Mouse (Mus musculus) ES-E14 (cell line): ENCODE measurements at regions not wholly inside any gene's neighbourhood (a gene's known extent, or its start where the extent isn't known, plus 50 kb on each side); places are given as distances from the start of the nearest gene placed in this dataset.

Experiments used
- DNase-seq: peaks from one replicate; pipeline ENCODE4 v3.0.0-alpha.2; 2013; ENCODE audit warnings: low read depth, low spot score
- H3K27ac ChIP-seq: 2 replicates; pipeline ENCODE4 v1.5.1; 2012; ENCODE audit warnings: low read depth, mild to moderate bottlenecking, low read length, moderate library complexity, mixed read lengths; ENCODE audit not compliant: poor library complexity, insufficient read depth, severe bottlenecking
- H3K36me3 ChIP-seq: 2 replicates; pipeline ENCODE4 v1.6.1; 2012; ENCODE audit warnings: mild to moderate bottlenecking, low read length, moderate library complexity, mixed read lengths; ENCODE audit not compliant: control insufficient read depth, poor library complexity, insufficient read depth, severe bottlenecking
- H3K4me1 ChIP-seq, 2 experiments: fragments of 150-350 bp in 1 of 2; sonication (generic) in 1 of 2; 2 replicates each; pipeline ENCODE4 v1.6.1; 2012; ENCODE audit warnings: low read length in 2 of 2, mild to moderate bottlenecking in 1 of 2, mixed read lengths in 1 of 2; ENCODE audit not compliant: control insufficient read depth in 2 of 2, insufficient read depth in 2 of 2, poor library complexity in 1 of 2
- H3K4me3 ChIP-seq, 2 experiments: fragments of 150-350 bp in 1 of 2; sonication (generic) in 1 of 2; 2 replicates each; pipeline ENCODE4 v1.5.1; 2012; ENCODE audit warnings: low read length in 2 of 2, low read depth in 1 of 2, mild to moderate bottlenecking in 1 of 2, mixed read lengths in 1 of 2; ENCODE audit not compliant: insufficient read depth in 1 of 2, poor library complexity in 1 of 2, severe bottlenecking in 1 of 2
- H3K9ac ChIP-seq: 2 replicates; pipeline ENCODE4 v1.6.1; 2012; ENCODE audit warnings: low read depth, mild to moderate bottlenecking, low read length, mixed read lengths; ENCODE audit not compliant: poor library complexity, insufficient read depth, severe bottlenecking
- H3K9me3 ChIP-seq: fragments of 150-350 bp; sonication (generic); 2 replicates; pipeline ENCODE4 v1.6.1; 2012; ENCODE audit warnings: low read depth, mild to moderate bottlenecking, low read length; ENCODE audit not compliant: control insufficient read depth, insufficient read depth
- CHD2 ChIP-seq: IDR thresholded peaks from 2 replicates; pipeline ENCODE4 v1.6.1; 2014; ENCODE audit warnings: mild to moderate bottlenecking, low read depth, low read length, inconsistent platforms
- HCFC1 ChIP-seq: IDR thresholded peaks from 2 replicates; pipeline ENCODE4 v1.6.1; 2012; ENCODE audit warnings: low read length, inconsistent platforms, borderline replicate concordance; ENCODE audit not compliant: insufficient read depth
- MAFK ChIP-seq: IDR thresholded peaks from 2 replicates; pipeline ENCODE4 v1.6.1; 2014; ENCODE audit warnings: mild to moderate bottlenecking, low read depth, low read length, inconsistent platforms; ENCODE audit not compliant: insufficient read depth
- ZC3H11A ChIP-seq: IDR thresholded peaks from 2 replicates; pipeline ENCODE4 v1.6.1; 2012; ENCODE audit warnings: low read depth, mild to moderate bottlenecking, inconsistent platforms, low read length, borderline replicate concordance
- ZNF384 ChIP-seq: IDR thresholded peaks from 2 replicates; pipeline ENCODE4 v1.6.1; 2012; ENCODE audit warnings: low read depth, low read length, inconsistent platforms
- in situ Hi-C, 2 experiments: fragments of 600-800 bp; cut with MboI; formaldehyde crosslinking; loops; one replicate each; pipeline ENCODE4 v1.15.1; 2025; ENCODE audit warnings: low sequenced_read_pairs in 2 of 2, inconsistent platforms in 1 of 2; ENCODE audit not compliant: unreplicated experiment in 2 of 2

DNA sequence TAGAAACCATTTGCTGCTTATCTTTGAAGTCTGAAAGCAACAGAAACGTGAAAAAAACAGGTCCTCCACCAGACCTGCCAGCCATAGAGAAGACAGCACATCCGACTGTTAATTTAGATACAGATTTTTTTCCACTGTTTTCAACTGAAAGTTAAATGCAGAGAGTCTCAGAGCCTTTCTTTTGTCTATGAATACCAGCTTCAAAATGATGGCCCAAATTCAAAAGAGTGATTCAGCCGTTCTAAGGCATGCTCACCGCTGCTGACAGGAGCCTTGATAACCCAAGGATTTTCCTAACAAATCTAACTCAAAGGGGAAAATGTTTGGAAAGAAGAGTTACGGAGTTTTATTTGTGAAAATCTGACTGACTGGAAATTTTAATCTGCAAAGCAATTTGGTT lies 207.1 kb upstream of the Gcfc2 start:
- no peak for TF ChIP-seq MAFK
- in situ Hi-C loops, result no loop called here

DNA sequence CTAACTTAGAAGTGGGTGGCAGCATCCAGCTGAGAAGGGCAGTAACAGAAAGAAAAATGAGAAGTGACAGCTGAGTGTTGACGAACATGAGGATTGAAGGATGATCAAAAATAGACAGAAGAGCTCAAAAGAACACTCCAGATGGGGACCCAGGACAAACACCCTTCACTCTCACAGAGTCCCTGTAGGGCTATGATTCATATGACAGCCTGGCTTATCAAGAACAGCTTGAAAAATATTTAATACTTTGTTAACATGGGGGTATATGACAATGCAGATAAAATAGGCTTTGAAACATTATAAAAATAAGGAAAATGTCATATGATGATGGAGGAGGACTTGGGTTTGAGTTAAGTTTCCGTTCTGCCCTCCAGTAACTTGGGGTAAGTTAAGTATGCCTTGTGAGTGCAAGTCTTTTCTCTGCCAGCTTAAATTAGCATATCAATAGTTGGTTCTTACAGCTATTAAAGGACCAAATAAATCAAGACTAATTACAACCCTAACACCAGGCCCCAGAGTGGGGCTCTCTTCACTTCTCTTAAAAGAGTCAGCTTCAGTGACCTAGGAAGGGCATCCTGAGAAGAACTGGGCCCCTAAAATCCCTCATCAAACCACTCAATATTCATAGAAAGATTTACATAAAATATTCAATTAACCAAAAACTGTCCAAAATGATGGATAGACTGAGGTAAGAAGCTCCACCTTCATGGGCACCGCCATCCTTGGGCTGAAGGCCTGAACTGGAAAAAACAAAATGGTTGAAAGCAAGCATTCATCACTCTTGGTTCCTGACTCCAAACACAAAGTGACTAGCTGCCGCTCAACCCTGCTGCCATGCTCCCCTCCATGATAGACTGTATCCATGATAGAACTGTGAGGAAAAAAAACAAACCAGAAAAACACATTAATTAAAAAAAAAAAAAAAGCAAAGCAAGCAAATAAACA lies 198.6 kb upstream of the Gcfc2 start:
- Histone ChIP-seq H3K27ac (no peak overlapping the region), H3K9me3 (no peaks in the 10 kb centered on the region), H3K9ac (no peak overlapping the region), H3K4me3 (no peak overlapping the region), H3K36me3 (no peaks in the 10 kb centered on the region), H3K4me1 (no peaks in the 10 kb centered on the region)
- no peak for DNase-seq
- TF ChIP-seq ZC3H11A (no peak), ZNF384 (no peak), CHD2 (no peak), MAFK (no peak), HCFC1 (no peak)
- in situ Hi-C loops, result no loop called here

More for the DNA sequence above, 207.1 kb upstream of the Gcfc2 start:
- H3K4me3 ChIP-seq, result no peak overlapping the region
- no peaks in the 10 kb centered on the region for H3K4me1 ChIP-seq
- H3K36me3 ChIP-seq, result no peaks in the 10 kb centered on the region
- H3K27ac ChIP-seq, result no peak overlapping the region
- DNase-seq, result no peak
- H3K9ac ChIP-seq, result no peak overlapping the region
- no peaks in the 10 kb centered on the region for H3K9me3 ChIP-seq

DNA sequence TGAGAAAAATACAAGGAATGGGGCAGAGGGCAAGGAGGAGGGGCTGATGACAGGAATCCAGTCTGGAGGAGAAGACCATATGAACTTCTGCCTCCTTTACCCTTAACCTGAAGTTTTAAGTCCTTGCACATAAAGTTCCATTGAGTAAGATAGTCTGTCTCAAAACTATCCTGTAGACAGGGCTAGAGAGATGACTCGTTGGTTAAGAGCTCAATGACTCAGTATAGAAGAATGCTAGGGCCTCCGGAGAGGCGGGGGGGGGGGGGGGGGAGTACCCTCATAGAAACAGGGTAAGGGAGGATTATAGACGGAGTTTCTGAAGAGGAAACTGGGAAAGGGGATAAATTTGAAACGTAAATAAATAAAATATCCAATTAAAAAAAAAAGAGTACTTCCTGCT lies 191.8 kb upstream of the Gcfc2 start:
- in situ Hi-C loops, result no loop called here
- TF ChIP-seq CHD2 (no peak), ZC3H11A (no peak), HCFC1 (no peak), MAFK (no peak), ZNF384 (no peak)
- no peak overlapping the region for H3K4me3 ChIP-seq
- H3K9ac ChIP-seq, result no peak overlapping the region
- H3K9me3 ChIP-seq, result peaks cover 11% of the 10 kb centered on the region; the same call in 1 of the 2 replicates
- no peak for DNase-seq
- no peak overlapping the region for H3K27ac ChIP-seq
- H3K4me1 ChIP-seq, result no peaks in the 10 kb centered on the region
- H3K36me3 ChIP-seq, result no peaks in the 10 kb centered on the region

DNA sequence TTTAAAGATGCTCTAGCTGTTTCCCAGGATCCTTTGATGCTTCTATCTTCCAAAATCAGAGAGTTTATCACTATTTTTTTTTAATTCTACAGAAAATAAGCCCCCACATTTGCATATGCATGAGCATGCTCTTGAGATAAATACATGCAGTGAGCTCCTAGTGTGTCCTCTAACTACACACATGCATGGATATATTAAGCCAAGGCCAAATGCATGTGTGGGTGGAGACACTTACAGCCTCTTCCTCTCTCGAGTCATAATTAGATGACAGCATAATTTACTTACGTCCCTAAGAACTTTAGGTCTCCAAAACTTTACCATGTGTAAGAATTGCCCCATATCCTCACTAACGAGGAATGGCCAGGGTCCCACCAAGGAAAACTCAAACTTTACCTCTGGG lies 189.9 kb upstream of the Gcfc2 start:
- in situ Hi-C loops, result no loop called here
- no peak for DNase-seq
- H3K9me3 ChIP-seq, result peaks cover 11% of the 10 kb centered on the region; the same call in 1 of the 2 replicates

DNA sequence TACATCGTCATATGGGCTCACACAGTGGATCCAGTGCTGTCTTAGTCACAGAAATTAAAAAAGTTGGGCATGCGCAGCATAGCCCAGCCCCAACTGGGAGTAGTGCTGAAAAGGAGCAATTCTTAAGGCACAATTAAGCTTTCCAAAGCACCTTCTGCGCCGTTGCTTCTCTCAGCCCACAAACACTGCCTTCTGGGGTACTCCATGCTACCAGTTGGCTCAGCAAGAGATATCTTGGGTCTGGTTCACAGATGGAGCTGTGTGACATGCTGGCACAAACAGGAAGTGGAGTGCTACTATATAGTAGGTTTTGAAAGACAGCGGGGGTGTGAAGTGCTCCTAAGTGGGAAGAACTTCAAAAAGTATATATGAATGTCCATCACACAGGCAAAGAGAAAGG lies 185.0 kb upstream of the Gcfc2 start:
- Histone ChIP-seq H3K4me3 (no peak overlapping the region), H3K4me1 (no peaks in the 10 kb centered on the region), H3K36me3 (no peaks in the 10 kb centered on the region), H3K9ac (no peak overlapping the region), H3K27ac (no peak overlapping the region), H3K9me3 (peaks cover 5% of the 10 kb centered on the region; the same call in 1 of the 2 replicates)
- TF ChIP-seq HCFC1, result no peak
- no peak for TF ChIP-seq CHD2
- in situ Hi-C loops, result no loop called here
- DNase-seq, result no peak

More for the DNA sequence above, 189.9 kb upstream of the Gcfc2 start:
- Histone ChIP-seq H3K4me3 (no peak overlapping the region), H3K27ac (no peak overlapping the region), H3K9ac (no peak overlapping the region), H3K36me3 (no peaks in the 10 kb centered on the region), H3K4me1 (no peaks in the 10 kb centered on the region)
- TF ChIP-seq HCFC1 (no peak), ZC3H11A (no peak)
